Mouse (Mus musculus): ENCODE data around the gene Pxmp4.
A peak's percentile ranks its signal among the peaks of the same experiment; 100 is the strongest.

Gene Pxmp4

DNA sequence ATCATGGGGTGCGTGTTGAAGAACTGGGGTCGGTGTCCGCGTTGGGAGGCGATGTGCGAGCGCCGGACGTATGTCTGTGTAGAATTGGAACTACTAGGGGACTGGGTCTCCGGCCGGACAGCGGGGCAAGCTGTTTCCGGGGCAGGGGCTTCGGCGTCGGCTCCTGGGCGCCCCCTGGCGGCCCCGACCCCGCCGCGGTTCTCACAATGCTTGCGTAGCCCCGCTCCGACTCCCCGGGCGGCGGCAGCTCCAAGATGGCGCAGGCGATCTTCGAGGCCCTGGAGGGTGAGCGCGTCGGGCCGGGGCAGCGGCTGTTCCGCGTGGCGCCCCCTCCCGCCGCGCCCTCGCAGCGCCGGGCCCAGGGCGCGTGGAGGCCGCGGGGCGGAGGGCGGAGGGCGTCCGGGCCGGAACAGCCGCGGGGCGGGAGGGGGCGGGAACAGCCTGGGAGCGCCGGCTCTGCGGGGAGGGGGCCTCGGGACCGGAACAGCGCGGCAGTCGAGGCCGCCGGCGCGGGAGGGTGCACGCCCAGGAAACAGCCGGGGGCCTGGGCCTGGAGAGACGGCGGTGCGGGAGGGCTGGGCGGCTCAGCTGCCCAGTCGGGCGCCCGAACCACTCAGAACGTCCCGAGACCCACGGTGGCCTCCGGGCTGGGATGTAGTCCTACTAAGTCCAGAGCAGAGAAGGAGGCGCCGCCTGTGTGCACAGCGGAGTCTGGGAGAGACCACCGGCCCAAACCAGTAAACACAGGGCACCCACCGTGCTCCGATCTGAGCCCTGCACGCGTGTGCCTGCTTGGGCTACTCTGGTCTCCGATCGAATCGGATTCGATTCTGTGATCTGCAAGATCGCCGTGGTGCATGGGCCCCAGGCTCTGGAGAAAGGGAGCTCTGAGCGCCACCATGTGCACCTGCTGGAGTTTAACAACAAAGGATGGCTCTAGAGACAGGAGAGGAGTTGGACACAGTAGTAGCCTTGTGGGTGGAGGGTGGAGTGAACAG, 9.9 kb upstream of the Pxmp4 start, which contains the start of the genes Zfp341 and 4930519P11Rik:
Gene Zfp341, plus strand, starts transcription at position 180 of the 998 bp plus-strand sequence.
Gene 4930519P11Rik, minus strand, starts transcription at position 320 of the 998 bp plus-strand sequence.
- DNase-seq (ENCODE audit: low read depth) = peak; percentile 94

DNA sequence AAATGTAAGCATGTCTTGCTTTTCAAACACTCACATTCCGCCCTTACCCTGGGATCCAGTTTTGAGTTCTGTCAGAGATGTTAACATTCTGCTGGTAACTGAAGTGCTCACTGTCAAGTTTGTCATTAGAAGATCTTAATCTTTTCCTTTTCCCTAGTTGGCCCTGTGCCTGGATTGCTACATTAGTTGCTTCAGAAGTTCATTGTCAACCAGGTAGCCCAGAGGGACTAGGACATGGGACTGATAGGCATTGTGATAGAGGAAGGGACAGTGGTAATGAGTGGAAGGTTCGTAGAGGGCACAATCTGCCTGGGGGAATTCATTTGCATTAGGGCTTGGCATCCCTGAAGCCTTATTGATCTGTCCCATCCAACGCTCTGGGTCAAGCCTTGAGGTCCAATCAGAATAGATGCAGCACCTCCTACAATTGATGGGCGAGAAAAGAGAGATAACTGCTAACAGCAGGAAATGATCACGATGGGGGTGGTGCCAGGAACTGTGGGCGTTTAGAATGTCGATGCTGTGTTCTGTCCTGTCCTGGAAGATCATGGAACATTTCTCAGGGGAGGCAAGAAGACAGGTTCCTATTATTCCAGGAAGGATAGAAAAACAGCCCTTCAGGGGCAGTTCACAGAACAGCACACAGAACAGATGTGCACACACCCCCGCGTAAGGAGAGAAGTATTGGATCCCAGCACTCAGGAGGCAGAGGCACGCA, 5.7 kb upstream of the Pxmp4 start:
- no peak for DNase-seq (ENCODE audit: low read depth)

DNA sequence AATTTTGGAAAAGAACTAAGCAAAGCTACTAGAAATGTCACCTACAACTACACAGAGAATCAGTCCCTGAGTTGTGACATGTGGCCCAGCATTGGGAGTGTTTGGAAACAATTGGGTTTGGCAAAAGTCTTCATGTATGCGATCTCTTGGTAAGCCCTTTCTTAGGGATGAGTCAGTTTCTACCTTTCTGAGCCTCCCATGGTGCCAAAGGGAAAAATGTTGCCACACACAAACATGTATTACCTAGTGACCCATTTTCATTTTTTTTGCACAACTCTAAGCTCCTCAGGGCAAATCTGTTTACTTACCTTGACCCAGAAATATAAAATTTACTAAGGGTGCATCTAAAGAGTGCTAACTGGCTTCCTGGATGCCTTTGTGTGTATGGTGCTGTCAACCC, 3.5 kb upstream of the Pxmp4 start:
- no peak for DNase-seq (ENCODE audit: low read depth)

DNA sequence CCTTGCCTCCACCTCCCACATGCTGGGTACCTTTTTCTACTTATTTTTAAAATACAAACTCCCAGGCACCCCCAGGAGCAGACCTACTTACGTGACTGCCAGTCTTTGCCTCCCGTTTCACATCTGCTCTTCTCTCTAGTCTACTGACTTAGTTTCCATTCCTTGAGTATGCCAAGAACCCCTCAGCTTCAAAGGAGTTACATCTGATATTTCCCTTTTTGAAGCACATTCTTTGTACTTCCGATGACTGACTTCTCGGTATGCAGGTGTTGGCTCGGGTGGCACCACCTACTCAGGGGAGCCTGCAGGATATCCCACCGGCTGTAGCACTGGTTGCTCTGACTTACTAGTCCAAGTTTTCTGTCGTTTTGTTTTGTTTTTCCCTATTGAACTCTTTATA, 648 bp upstream of the Pxmp4 start:
- peak; percentile 79 for DNase-seq (ENCODE audit: low read depth)

DNA sequence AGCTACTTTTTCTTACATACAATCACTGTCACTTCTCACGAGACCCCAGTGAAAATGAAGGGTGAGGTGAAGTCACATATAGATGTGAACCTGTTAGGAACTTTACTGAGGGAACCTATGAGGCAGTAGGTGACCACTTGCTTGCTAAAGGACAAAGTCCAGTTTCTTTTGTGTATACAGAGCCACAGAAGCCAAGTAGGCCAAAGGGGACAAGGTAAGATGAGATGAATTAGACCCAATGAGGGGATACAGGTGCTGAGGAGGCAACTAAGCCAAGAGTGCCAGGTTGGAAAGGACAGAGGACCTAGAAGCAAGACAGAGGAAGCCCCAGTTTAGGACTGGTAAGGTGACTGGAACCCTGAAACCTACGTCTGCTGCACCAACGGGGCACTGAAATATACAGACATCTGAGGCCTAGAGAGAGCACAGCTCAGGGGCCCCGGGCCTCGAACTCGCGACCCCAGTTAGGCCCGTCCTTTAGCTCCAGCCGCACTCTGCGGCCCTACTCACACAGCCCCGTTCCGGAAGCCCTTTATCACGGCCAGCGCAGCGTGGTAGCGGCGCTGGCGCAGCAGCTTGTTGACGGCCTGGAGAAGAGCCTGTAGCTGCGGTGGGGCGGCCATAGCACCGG, 386 bp downstream of the Pxmp4 start:
- DNase-seq (ENCODE audit: low read depth) = no peak

DNA sequence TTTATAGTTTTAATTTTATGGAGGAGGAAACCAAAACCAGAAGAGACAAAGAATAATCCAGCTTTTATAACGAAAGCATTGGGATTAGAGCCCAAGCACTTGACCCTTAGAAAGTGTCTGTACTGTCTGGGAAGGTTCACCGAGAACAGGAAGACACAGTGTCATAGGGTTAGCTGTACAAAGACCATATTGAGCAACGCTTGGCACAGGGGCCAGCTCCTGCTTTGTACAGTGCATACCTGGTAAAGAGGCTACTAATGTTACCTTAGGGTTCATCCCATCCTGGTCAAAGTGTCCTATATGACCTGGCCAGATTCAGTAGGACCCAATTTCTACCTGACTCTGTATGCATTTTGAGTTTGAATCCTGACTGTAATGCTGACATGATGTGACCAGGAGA, 2.2 kb downstream of the Pxmp4 start:
- DNase-seq (ENCODE audit: low read depth) = no peak

DNA sequence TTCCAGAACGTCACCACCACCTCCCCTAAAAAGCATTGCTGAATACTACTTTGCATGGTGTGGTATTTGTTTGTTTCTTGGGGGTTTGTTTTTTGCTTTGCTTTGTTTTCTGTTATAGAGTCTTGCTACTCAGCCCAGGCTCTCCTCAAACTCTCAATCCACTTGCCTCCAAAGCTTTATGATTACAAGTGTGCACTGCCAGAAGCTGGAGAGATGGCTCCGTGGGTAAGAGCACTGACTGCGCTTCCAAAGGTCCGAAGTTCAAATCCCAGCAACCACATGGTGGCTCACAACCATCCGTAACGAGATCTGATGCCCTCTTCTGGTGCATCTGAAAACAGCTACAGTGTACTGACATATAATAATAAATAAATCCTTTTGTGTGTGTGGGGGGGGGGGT, 2.9 kb downstream of the Pxmp4 start:
- no peak for DNase-seq (ENCODE audit: low read depth)

DNA sequence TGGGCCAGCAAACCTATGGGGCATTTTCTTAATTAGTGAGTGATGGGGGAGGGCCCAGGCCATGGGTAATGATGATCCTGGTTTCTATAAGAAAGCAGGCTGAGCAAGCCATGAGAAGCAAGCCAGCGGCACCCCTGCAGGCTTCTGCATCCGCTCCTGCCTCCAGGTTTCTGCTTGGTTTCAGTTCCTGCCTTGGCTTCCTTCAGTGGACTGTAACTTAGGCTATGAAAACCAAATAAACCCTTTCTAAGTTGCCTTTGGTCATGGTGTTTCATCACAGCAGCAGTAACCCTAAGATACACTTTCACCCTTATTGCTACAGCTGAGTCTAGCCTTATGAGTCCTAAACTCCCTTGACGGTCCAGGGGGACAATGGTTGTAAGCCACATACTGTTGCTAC, 6.1 kb downstream of the Pxmp4 start:
- DNase-seq (ENCODE audit: low read depth) = no peak

DNA sequence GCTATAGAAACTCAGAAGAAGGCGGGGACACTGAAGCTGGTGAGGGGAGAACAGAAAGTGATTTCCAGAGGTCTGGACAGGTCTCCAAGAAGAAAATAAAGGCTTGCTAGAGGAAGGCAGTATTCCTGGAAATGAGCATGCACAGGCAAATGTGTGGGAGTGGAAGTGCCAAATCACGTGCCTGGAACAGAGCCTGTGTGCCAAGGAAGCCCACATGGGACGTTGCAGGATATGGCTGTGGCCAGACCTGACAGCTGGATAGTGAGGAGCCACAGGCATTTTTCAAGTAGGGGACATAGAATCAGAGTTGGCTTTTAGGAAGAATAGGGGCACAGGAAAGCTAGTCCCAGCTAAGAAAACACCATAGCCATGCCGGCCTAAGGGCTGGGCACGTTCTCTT, 7.7 kb downstream of the Pxmp4 start:
- no peak for DNase-seq (ENCODE audit: low read depth)

DNA sequence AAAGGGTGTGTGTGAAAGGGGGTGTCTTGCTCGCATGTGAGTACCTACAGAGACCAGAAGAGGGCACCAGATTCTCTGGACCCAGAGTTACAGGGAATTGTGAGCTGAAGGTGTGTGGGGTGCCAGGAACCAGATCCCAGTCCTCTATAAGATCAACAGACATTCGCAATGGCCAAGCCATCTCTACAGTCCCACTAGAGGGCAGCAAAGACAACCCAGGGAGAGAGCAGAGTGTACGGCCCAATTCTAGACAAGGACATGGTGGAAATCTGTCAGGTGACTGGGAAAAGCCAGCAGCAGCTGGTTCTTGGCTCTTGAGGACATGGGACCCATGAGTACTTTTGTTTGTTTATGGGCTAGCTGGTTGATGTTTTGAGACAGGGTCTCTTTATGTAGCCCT, 10.5 kb downstream of the Pxmp4 start:
- peak; percentile 74 for DNase-seq (ENCODE audit: low read depth)

DNA sequence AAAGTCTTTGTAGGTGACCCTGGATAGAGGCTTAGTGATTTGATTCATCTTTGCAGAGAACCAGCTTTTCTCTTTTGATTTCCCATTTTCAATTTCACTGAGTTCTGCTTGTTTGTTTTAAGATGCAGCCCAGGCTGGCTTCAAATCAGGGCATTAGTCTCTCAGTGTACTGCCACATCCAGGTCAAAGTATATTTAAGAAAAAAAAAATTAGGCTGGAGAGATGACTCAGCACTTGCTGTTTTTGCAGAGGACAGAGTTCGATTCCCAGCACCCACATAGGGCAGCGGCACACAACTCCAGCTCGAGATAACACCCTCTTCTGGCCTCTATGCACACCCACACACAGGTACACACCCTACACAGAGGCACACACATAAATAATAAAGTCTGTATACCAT, 12.3 kb downstream of the Pxmp4 start:
- DNase-seq (ENCODE audit: low read depth) = no peak

DNA sequence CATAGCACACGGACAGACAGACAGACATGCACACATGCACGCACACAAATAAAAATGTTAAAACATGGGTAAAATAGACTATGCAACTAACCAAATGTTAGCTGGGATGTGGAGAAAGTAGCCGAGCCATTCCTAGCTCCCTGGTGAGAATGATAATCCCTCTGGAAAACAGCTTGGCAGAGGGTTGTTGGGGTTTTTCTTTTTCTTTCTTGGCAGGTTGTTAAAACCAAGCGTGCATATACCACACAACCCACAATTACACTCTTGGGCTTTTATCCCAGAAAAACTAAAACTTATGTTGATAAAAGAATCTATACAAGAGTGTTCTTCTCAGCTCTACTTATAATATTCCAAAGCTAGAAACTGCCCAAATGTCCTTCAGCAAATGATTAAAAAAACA, 14.5 kb downstream of the Pxmp4 start:
- no peak for DNase-seq (ENCODE audit: low read depth)

DNA sequence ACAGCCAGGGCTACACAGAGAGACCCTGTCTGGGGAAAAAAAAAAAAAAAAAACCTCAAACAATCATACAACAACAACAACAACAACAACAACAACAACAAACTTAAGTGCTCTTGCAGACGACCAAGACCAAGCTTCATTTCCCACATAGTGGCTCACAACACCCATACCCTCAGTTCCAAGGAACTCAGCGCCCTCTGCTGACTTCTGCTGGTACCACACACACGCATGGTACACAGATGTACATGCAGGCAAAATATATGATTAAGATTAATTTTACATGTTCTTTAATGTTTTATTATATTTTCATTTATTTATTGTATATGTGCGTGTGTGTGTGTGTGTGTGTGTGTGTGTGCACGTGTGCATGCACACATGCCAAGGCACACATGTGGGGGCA, 17.1 kb downstream of the Pxmp4 start:
- DNase-seq (ENCODE audit: low read depth) = peak; percentile 40

DNA sequence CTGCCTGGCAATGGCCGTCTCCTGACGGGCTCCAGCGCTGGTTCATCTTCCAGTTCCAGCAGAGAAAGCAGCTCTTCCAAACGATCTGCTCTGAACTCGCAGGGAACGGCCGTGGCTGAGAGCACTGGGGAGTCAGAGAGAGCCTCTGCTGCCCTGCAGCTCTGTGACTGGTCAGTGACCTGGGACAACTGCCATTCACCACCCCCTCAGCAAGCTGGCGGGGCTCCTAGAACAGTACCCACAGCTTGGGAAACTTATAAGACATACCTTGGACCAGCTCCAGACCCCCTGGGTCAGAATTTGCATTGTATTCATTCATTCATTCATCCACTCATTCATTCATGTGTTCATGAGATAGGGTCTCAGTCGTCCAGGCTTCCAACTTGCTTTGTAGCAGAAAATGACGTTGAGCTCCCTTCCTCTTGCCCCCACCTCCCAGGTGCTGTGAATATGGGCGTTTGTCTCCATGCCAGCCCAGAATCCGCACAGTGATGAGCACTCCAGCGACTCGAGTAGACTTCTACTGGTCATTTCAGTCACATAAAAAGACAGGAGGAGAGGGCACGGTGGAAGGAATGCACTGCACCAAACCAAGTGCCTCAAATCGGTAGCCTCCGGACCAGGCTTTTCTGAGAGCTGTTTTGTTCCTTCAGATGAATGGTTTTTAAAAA, 18.4 kb downstream of the Pxmp4 start:
- no peak for DNase-seq (ENCODE audit: low read depth)

DNA sequence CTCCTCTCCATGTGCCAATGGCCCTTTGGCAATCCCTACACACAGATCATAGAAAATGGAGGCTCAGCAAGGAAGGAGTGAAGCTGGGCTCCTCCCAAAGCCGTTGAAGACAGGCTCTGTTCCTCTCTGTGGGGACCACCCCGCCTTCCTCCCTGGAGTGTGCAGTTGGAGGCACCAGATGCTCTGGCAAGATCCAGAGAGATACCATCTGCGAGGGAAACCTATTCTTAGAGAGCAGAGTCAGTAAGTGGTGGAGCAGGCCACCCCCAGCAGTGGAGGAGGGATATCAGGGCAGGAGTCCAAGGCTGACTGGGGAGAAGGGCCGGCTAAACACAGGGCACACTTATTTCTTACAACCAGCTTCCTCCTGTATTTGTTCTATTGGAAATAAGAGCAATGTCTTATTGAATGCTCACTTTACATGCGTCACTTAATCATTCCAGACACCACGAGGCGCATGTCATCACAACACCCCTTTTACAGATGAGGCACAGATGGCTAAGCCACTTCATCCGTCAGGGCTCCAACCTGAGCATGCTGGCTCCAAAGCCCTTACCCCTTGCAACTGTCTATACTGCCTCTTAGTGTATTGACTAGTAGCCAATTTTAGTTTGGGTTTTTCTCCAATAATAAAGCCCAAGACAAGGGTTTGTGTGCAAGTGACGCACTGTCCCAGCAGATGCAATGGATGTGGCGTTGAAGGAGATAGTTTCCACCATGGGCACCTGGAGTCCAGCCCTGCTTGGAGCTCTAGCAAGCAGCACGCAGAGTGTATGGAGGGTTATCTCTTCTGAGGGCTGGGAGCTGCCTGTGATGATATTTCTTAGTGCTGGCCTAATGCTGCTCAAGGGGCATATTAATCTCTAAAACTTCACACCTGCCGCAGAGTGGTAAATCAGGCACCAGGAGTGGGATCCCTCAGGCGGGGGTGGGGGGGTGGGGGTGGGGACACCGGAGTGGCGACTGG, 19.3 kb downstream of the Pxmp4 start:
- DNase-seq (ENCODE audit: low read depth) = no peak

DNA sequence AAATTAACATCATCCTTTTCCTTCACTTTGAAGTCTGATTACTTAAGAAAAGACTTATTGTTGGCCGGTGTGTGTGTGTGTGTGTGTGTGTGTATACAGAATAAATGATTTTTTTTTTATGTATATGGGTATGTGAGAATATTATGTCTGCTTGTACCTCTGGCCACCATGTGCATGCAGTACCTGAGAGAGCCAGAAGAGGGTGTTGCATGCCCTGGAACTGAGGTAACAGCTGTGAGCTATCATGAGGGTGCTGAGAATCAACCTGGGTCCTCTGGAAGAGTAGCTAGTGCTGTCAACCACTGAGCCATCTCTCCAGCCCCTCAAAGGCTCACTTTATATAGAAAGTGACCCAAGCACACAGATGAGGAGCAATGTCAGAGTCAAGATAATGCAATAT, 22.1 kb downstream of the Pxmp4 start:
- no peak for DNase-seq (ENCODE audit: low read depth)

DNA sequence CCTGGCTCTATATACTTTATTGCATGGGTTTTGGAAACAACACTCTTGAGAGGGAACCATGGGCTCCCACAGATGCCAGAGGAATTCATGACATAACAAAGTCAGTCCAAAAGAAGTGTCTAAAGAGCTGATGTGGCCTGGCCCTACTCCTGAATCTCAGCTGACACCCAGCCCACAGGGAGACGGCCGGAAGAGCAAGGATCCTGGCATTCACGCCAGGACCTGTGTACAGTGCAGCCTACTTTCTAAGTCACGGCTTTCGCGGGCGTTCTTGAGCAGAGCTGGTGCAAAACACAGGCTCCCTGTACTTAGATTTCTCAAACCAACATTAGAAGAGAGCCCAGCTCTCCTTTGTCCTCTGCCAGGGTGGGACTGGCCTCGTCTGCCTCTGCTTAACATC, 22.9 kb downstream of the Pxmp4 start:
- no peak for DNase-seq (ENCODE audit: low read depth)

DNA sequence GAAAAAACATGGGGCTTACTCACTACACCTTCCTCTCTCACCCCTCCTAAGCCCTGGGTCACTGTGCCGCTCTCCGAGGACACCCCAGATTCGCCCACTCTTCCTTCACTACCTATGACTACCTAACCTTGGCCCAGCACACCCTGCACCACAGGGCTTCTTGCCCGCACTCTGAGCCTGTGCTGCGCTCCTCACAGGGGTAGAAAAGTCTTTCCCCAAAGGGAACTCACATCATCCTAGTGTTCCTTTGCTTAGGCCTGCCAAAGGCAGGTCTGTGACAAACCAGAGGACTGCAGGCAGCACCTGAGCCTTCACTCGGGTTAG, 25.8 kb downstream of the Pxmp4 start:
- no peak for DNase-seq (ENCODE audit: low read depth)

DNA sequence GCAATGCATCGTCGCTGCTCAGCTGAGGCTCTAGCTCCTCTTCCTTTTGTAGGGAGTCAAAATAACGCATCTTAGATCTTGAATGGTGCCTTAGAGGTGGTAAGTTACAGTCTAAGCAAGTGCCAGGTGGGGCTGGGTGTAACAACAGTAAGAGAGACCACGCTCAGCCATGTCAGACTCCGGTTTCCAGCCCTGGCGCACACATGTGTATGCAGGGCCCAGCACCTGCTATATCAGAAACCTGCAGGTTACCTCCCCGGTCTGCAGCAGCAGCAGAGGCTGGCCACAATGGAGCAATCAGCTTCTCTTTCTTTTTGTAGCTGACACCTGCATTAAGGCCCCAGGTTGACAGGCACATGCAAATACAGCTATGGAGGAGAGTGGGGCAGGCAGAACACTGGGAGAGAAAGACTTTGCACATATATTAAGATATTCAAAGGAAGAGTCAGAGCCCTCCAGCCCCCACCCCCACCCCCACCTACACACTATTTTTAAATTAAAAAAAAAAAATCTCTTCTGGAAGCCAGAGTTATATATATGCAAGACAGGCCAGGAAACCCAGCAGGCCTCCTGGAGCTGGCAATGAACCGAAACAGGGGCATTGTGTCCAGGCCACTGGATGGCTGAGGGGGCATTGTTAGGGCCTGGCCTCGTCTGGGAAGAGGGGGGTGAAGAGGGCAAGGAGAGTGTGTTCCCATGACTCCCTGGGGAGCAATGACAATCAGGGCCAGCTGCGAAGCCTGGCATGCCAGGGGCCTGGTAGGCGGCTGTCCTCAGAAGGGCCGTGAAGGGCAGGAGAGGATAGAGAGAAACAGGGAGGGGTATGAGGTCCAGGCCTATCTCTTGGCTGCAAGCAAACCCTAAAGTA, 26.4 kb downstream of the Pxmp4 start:
- DNase-seq (ENCODE audit: low read depth) = no peak

DNA sequence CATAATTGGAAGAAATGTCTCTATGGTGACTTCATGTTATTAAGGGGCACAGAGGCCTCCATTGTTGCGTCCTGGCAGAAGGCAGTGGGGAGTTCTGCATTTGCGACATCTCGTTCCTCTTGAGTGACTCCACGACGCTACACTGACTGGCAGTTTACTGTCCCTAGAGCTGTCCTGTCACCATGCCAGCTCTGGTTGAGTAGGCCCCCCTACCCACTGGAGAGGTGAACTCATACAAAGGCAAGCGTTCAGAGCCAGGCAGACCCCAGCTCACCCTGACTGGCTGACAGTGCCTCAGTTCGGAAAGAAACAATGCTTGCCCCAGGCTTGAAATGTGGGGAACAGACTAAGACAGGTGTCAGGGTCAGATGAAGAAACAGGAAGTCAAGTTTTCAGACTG, 29.2 kb downstream of the Pxmp4 start:
- no peak for DNase-seq (ENCODE audit: low read depth)

Measured in naive thymus-derived CD4-positive, alpha-beta T cell, adult 2 months (primary cell).